Mouse (Mus musculus): Measurements from ENCODE around the gene Ankrd33. TPM values are rescaled to one million over a fixed set of nuclear protein-coding genes. Genes with fewer than 3 reads are reported as not detected.
"Not testable (repeated sequence)": the region's sequence is repeated elsewhere in the genome, so short reads cannot be mapped to it uniquely, and the experiment has no call there.

Ankrd33 gene
- total RNA-seq, 2 experiments from 2014 or later: 0.73 to 1.2 TPM

DNA sequence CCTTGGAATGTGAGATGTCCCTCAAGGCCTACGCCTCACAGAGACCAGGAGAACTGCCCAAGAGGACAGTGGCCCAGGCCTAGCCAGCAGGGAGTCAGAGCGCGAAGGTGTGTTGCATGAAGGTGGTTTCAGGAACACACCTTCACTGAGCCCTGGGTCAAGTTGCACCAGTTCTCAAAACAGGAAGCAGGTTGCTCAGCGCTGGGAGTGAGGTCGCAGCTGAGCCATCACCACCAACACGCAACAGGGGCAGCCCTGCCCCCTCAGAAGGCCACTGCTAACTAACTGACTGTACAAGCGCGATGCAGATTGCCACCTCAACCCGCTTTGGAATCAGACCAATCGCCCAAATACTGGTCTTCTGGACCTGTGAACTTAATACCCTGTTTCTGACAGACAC lies 31.1 kb upstream of the Ankrd33 start:
- DNase-seq (ENCODE audit: low spot score in 2 of 2): no peak

DNA sequence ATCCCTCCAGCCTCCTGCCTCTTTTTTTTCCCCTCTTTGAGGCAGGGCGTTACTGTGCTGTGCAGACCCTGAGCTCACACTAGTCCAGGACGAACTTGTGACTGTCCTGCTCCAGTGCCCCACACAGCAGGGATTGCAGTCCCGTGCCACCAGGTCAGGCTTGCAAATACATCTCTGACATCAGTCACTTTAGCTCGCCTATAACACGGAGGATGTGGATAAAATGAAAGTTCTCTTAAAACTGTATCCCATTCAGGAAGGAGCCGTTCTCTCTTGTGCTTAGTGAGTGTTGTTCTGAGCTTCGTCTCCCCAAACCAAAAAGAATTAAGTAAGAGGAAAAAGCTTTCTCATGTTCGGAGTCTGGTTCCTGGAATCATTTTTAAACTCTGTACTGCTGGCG lies 29.1 kb upstream of the Ankrd33 start:
- no peak for DNase-seq (ENCODE audit: low spot score in 2 of 2)

DNA sequence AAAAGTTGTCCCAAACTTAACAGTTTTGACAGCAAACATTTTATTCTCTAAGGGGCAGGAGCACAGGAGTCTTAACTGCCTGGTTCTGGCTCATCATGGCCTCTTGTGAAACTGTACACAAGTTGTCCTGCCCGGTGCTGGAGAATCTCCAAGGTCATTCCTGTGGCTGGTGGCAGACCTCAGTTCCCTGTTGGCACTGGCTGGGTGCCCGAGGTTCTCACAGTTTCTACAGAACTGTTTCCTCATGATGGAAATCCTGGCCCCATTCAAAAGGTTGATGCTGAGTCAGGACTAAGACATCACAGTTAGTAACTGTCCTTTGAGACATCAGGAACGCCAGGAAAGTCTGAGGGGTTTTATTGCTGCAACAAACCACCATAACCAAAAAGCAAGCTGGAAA lies 28.6 kb upstream of the Ankrd33 start:
- DNase-seq (ENCODE audit: low spot score in 2 of 2): peak in 1 of 2 experiments; percentile 63

DNA sequence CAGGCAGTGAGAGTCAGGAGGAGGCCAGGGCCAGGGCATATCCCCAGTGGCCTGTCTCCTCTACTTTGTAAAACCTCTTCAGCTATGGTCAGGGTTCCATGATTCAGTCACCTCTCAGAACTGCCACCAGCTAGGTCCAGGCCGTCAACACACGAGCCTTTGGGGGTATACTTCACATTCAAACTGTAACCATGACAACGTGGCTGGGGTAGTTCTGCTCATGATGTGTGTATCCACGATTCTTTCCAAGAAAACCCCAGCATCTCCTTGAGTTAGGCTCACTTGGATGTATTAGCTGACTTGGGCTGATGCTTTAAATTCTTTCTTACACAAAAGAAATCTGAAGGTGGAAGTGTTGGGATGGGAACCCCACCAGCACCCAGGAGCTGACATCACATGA lies 27.3 kb upstream of the Ankrd33 start:
- DNase-seq (ENCODE audit: low spot score in 2 of 2): no peak

DNA sequence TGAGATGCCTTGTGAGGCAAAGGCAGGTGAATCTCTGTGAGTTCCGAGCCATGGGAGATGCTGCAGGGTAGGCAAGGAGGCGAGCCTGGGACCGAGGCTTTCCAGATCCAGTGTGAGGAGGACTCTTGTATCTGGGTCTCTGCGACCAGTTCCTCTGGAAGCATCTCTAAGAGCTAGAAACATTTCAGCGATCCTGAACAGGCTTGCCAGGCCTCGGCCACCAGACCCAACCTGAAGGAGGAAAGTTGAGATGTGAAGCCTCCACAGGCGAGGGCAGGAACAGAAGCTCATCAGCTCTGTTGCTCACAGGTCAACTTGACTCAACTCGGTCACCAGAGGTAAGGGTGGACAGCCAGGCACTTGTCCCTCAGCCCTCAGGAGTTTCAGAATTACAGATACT lies 24.0 kb upstream of the Ankrd33 start:
- DNase-seq (ENCODE audit: low spot score in 2 of 2): no peak

DNA sequence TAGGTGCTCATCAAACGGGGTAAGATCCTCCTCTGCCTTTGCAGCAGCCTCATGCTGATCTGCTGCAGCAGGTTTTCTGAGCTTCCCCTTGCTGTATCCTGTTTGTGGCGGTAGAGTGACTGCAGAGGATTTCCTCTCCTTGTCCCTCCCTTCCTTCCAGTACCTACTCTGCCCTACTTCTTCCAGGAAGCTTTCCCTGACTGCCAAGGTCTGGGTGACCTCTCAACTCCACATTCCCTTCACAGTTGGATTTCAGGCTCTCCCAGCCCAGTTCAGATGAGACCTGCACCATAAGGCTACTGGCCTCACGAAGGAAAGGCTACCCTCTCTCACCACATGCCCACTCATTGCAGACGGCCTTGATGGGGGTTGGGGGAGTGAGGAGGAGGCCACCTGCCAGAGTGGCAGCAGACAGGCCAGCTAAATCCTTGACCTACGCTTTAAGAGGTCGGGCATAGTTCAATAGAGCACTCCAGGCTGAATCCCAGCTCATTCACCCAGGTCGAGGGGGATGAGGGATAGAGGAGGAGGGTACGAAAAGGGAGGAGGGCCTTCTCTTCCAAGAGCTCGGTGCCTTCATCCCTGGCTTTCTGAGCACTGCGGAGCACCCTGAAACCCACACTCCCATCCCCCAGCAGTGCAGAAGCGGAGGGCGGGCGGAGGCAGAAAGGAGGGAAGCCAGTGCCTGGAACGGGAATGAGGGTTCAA lies 23.3 kb upstream of the Ankrd33 start:
- no peak for DNase-seq (ENCODE audit: low spot score in 2 of 2)

DNA sequence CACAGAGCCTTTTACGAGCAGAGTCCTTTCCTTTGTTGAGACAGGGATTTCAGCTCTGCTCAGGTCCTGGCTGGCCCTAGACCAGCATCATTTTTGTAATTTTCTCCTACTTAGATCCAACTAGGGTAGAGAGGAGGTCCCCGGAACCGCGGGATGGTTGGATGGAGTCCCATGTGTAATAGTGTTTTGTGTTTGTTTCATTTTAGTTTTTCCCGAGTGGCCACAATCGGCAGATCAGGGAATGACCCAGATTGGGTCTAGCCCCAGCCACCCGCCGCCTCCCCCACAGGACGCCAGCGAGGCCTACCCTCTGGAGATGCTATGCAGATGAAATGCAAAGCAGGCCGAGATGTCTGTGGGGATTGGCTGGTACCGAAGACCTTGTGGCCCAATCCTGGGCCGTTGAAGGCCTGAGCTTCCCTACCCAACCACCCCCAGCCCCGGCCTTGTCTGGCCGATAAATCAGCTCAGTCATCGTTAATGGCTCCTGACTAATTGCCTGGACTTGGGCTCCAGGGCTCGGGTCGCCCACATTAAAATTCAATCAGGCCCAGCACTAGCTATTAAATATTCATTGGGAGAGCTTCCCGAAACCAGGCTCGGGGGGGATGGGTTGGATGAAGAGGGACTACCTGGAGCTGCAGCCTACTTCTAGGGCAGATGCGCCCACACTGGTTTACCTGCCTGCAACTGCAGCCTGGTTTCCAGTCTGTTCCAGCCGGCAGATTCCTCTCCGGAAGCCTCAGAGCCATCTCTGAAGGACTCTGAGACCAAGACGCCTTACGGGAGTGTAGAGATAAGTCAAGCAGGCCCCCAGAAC lies 22.5 kb upstream of the Ankrd33 start:
- peak in 1 of 2 experiments; percentile 43 for DNase-seq (ENCODE audit: low spot score in 2 of 2)

DNA sequence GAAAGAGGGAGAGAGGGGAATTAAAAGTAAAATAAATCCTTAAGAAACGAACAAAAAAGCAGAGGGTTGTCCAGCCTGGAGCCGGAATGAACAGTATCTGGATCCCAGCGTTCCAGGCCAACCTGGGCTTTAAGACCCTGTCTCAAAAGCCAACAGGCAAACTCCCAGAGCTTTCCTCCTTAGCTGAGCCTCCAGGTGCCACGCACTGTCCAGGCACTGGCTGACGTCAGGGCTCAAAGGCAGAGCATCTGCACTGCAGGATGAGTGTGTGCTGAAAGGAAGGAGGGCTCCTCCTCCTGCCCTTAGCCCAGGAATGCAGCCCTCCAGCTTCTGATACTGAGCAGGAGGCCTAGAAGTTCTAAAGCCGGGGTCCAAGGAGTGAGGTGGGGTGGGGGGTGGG lies 21.6 kb upstream of the Ankrd33 start:
- no peak for DNase-seq (ENCODE audit: low spot score in 2 of 2)

DNA sequence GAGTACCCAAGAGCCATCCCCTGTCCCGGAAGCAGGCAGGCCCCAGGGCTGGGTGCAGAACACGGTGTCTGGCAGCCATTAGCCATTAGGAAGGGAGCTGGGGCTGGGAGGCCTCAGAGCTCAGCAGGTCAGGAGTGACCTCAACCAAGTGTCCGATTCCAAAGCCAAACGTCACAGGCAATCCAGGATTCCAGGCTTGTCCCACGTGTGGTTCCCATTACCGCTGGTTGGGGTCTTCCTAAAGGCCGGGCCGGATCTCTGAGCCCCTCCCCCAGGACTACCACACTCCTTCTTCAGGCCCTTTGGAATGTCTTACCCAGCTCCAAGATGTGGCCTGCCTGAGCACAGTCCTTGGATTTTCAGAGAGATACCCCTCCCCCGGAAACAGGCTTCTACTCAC lies 20.6 kb upstream of the Ankrd33 start:
- no peak for DNase-seq (ENCODE audit: low spot score in 2 of 2)

DNA sequence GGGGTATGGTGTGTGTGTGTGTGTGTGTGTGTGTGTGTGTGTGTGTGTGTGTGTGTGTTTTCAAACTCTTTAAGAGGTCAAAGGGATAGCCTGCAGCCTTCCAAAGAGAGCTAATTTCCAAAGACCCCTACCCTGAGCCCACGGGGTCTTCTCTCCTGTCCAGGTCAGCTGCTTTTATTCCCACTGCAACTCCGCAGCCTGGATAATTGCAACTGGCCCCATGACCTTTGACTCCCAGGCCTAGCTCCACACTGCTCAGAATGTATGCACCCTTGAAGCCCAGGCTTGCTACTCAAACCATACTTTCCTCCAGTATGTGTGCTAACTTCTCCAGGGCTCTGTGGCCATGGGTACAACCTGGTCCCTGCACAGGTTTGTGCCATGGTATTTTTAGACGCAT lies 20.2 kb upstream of the Ankrd33 start:
- no peak for DNase-seq (ENCODE audit: low spot score in 2 of 2)

DNA sequence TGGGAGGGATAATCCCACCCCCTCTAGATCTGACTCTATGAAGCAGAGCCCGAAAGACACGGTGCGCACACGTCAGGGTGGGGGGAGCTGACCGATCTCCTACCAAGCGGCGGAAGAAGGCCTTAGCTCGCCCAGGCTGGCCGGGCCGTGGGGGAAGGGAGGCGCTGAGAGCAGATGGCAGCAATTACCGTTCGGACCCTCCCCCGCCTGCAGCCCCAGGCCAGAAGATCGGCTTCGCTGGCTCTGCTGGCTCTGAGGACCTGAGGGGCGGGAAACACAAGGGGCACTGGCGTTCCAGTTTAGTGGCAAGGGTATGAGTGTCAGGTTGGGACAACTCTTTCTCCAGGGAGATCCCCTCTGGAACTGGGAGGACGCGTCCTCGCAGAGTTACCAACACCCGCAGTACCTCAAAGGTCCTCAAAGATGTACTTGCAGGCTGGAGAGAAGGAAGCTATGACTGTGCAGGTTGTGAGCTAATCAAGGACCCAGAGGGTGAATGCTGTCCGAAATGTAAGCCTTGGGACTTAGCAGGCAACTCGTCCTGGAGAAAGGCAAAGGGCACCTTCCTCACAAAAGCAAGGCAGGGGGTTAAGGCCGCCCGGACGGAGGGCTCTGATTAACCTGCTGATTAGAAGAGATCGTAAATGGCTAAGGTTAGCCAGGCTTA lies 17.4 kb upstream of the Ankrd33 start:
- DNase-seq (ENCODE audit: low spot score in 2 of 2): no peak

DNA sequence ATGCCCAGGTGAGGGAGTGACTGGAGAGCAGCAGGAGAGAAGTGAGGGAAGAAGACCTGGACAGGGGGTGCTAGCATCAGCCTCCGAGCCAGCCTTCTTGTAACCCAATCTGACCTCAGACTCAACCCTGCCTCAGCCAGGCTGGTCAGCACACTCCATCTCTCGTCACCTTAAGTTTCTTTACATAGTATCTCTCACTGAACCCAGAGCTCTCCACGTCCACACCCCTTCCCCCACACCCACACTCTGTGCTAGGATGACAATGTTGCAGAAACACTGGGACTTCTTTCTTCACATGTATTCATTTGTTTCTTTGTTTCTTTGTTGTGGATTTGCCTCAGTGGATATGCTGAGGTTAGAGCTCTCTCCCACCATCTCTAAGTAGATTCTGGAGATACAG lies 14.6 kb upstream of the Ankrd33 start:
- no peak for DNase-seq (ENCODE audit: low spot score in 2 of 2)

DNA sequence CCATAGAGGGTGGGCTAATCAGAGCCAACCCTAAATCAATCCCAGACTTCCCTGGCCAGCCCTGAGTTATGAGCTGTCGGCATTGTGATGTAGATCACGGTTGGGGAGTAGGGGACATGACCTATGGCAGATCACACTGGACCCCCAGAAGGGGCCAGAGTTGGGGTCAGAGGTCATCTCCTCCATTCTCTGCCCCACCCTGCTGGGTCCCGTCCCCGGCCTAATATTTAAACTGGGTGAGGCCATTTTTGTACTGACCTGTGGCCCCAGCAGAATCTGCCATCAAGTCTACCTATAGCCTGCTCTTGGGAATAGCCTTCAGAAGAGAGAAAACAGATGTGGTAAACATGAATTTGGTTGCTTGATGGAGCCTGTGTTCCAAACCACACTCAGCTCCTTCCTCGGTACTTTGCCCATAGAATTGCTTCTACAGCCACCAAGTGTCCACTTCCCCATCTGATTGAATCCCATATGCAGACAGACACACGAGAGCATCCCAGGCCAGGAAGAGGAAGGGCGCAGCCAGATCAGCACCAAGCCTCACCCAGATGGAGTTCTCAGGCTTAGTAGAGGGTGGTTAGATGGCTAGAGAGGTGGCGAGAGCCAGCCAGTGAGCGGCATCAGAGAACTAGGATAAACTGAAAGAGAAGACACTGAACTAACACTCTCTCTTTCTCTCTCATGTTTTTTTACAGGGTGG lies 11.8 kb upstream of the Ankrd33 start:
- DNase-seq (ENCODE audit: low spot score in 2 of 2): no peak

DNA sequence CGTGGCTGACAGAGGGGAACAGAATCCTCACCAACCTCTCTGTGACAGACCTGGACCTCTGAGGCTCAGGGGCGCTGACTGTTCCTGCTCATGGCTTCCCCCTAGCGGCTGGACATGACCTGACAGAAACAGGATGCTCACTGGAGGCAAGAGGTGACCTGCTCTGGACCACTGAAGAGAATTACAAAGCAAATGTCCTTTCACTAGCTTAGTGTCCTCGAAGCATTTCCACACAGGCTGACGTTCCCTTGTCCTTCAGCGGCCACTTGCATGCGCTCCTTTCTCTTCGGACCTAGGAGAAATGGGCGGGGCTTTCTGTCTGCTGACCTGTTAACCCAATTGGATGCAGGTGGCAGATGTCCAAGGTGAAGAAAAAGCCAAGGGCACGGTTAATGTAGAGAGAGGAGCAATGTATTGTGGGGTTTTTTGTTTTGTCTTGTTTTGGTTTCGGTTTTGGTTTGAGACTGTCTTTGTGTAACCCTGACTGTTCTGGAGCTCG lies 10.0 kb upstream of the Ankrd33 start:
- peak; percentile 67 to 78 for DNase-seq (ENCODE audit: low spot score in 2 of 2)

DNA sequence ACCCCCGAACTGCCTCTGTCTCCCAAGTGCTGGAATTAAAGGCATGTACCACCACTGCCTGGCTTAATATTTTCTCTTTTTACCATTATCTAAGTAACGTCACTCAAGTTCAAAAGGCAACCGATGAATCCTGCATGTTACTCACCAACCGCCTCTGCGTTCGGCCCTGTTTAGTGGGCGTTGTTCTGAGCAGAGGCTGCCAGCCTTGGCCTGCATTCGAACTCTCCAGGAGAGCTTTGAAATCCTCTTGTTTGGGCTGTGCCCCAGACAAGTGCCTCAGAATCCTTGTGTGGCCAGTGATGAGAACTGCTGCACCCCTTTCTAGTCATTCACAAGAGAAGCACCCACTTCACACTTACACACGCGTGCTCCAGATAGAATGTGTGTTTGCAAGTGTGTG lies 9.5 kb upstream of the Ankrd33 start:
- DNase-seq (ENCODE audit: low spot score in 2 of 2): no peak

DNA sequence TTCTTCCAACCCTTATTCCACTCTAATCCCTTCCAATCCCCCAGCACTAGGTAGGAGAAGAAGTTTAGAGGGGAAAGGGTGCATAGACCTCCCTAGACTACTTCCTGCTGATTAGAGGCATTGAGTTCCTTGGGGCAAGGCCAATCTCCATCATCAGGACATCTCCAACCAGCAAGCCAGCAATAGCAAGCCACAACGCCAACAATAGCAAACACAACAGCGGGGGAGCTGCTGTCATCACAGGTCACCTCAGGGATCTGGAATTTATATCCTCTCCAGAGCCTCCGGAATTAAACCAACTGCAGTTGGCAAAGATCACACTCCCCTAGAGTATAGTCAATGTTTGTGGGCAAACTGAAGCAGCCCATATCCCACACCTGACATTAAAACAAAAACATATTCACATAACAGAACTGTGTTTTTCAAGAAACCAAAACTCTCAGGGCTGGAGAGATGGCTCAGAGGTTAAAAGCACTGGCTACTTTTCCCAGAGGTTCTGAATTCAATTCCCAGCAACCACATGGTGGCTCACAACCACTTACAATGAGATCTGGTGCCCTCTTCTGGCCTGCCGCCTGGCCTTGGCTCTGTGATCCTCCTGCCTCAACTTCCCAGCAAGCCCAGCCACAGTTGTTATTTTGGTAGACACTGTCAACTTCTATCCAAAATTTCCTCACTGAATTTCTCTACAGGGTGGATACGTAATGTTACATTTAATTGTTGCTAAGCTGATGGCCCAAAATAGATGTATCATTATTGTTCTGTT lies 7.5 kb upstream of the Ankrd33 start:
- no peak for DNase-seq (ENCODE audit: low spot score in 2 of 2)

DNA sequence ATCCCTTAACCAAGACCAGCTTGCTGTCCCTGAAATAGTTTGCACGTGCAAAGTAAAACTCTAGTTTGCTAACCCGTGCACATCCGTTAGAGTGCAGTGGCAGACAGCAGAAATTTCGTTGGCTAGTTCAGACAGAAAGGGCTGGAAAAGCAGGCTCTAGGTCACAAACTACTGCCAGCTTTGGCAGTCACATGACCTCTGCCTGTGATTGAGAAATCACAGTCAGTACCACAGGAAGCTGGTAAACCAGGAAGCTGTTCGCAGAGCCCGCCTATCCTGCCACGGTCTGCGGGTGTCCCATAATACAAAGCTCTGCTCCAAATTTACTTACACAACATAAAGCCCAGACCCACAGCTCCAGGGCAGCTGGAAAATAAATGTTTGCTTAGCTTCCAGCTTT lies 2.4 kb upstream of the Ankrd33 start:
- DNase-seq (ENCODE audit: low spot score in 2 of 2): no peak

DNA sequence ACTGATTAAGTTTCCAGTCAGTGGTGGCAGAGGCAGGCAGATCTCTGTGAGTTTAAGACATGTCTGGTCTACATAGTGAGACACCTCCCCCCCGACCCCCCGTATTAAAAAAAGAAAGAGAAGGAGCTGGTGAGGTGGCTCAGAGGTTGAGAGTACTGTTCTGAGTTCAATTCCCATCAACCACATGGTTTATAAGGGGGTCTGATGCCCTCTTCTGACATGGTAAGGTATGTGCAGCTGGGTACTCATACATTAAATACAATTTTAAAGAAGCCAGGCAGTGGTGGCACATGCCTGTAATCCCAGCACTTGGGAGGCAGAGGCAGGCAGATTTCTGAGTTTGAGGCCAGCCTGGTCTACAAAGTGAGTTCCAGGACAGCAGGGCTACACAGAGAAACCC lies 1.8 kb upstream of the Ankrd33 start:
- DNase-seq (ENCODE audit: low spot score in 2 of 2): not testable (repeated sequence)

DNA sequence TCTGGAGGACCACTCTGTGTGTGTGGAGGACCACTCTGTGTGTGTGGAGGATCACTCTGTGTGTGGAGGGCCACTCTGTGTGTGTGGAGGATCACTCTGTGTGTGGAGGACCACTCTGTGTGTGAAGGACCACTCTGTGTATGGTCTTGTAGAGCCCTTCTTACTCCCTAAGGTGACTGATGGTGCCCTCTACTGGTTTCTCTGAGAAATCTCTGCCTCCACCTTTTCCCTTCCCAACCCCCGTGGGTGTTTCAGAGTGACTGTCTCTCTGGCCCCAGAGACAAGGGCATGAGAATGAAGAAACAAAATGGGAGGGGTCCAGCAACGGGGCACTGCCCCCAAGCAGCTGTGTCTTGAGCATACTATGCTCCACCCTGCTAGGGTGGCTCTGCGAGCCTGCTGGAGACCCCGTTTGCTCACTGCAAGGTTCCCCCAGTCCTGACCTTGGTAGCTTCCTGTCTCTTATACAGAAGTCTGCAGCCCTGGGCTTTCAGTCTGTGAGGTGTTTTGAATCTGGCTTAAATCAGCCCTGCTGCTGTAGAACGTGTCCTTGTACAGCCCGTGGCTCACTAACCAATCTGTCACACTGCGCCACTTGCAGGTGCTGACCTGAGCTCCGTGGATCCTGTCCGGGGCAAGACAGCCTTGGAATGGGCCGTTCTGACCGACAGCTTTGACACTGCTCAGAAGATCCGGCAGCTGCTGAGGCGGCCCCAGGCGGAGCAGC lies 3.0 kb downstream of the Ankrd33 start:
- no peak for DNase-seq (ENCODE audit: low spot score in 2 of 2)

Measured in adrenal gland, postnatal 4 days (tissue).